Mouse (Mus musculus) neural tube, embryonic 14.5 days (tissue): ENCODE results near the gene Afdn. TPM values are rescaled to one million over a fixed set of nuclear protein-coding genes. Genes with fewer than 3 reads are reported as not detected.
"Not testable (repeated sequence)": the region's sequence is repeated elsewhere in the genome, so short reads cannot be mapped to it uniquely, and the experiment has no call there.

Source experiments
- ATAC-seq: fragments of 200-750 bp; cut with Nextera tagmentation; 2 replicates; pipeline ENCODE4 v1.8.0; 2017; ENCODE audit warnings: low read depth, mild to moderate bottlenecking, moderate TSS enrichment, moderate library complexity
- H3K27ac ChIP-seq: fragments of 300-500 bp; sonication (generic); 2 replicates; pipeline ENCODE4 v1.5.1; 2014; ENCODE audit warnings: low read depth, mild to moderate bottlenecking, control low read depth, low read length, moderate library complexity, mixed read lengths
- H3K27me3 ChIP-seq: fragments of 300-500 bp; sonication (generic); 2 replicates; pipeline ENCODE4 v1.6.1; 2014; ENCODE audit warnings: low read length; ENCODE audit not compliant: control insufficient read depth, insufficient read depth
- H3K36me3 ChIP-seq: fragments of 300-500 bp; sonication (generic); 2 replicates; pipeline ENCODE4 v1.6.1; 2014; ENCODE audit warnings: low read length, mixed read lengths; ENCODE audit not compliant: control insufficient read depth, insufficient read depth
- H3K4me1 ChIP-seq: fragments of 300-500 bp; sonication (generic); 2 replicates; pipeline ENCODE4 v1.6.1; 2014; ENCODE audit warnings: low read length; ENCODE audit not compliant: control insufficient read depth, insufficient read depth
- H3K4me2 ChIP-seq: fragments of 300-500 bp; sonication (generic); 2 replicates; pipeline ENCODE4 v1.6.1; 2014; ENCODE audit warnings: mild to moderate bottlenecking, low read depth, low read length, control low read depth
- H3K4me3 ChIP-seq: fragments of 300-500 bp; sonication (generic); 2 replicates; pipeline ENCODE4 v1.5.1; 2014; ENCODE audit warnings: low read depth, low read length, control low read depth, mixed read lengths
- H3K9ac ChIP-seq: fragments of 300-500 bp; sonication (generic); replicated peaks from 2 replicates; pipeline ENCODE4 v1.6.1; 2014; ENCODE audit warnings: low read depth, mild to moderate bottlenecking, control low read depth, low read length, mixed read lengths
- H3K9me3 ChIP-seq: fragments of 300-500 bp; sonication (generic); 2 replicates; pipeline ENCODE4 v1.6.1; 2016; ENCODE audit warnings: low read length; ENCODE audit not compliant: control insufficient read depth
- WGBS: fragments of 180-500 bp; shearing (Covaris S2); extraction: QIAGEN DNeasy Blood & Tissue Kit; methylation state at CpG from one replicate; pipeline ENCODE4 v1.1.7; 2014; 5-methylcytosine and 5-hydroxymethylcytosine counted together
- polyA plus RNA-seq: library from polyadenylated mRNA; unstranded; fragments of >200 nt; fragmentation: Nextera tagmentation; extraction: Ambion mirVana; gene quantifications from 2 replicates; pipeline ENCODE4 v1.2.1, GENCODE M21; 2014

The Afdn gene
- polyA plus RNA-seq, 1 experiment from 2014 or later = 130 TPM

DNA sequence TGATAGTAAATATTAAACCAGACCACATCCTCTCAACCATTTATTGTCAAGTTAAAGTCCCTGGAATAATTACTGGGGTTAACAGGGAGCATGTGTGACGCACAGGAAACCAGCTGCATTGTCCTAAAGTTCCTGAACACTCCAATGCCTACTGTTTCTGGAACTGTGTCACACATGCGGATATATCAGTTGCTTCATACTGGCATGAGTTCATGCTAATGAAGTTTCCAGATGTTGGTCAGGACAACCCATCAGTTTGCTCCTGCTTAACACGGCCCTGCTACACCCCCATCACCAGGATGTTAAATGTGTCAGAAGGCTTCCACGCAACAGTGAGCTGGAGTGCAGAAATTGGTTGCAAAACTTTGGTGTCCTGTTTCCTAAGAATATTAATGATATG lies 154.2 kb downstream of the Afdn start:
- Histone ChIP-seq H3K36me3 (no peaks in the 10 kb centered on the region), H3K9me3 (no peaks in the 10 kb centered on the region), H3K9ac (no peak overlapping the region), H3K27ac (no peak overlapping the region), H3K4me1 (no peaks in the 10 kb centered on the region), H3K27me3 (no peaks in the 10 kb centered on the region), H3K4me3 (no peak overlapping the region), H3K4me2 (no peak overlapping the region)
- no peak for ATAC-seq
- WGBS = 74% methylated on average over 4 of the region's 4 CpGs

DNA sequence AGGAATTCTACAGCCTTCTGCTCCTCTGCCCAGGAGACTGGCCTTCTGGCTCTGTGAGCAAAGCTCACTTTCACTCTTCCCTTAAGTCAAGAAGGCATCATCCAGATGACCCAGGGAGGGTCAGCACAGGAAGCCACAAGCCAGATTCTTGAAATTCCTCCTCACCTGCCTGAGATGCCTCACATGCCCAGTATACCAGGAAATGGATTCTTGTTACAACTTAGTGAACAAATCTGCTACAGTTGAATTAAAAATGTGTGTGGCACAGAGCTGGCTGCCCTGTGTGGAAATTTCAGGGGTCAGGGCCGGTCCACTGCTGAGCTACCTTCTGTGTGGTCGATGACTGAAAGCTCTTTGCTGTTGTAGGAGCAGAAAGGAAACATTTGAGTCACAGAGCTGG lies 160.4 kb downstream of the Afdn start:
- no peaks in the 10 kb centered on the region for H3K4me1 ChIP-seq
- no peaks in the 10 kb centered on the region for H3K27me3 ChIP-seq
- H3K9ac ChIP-seq = no peak overlapping the region
- WGBS = 80% methylated on average over 2 of the region's 2 CpGs
- H3K36me3 ChIP-seq = no peaks in the 10 kb centered on the region
- H3K4me3 ChIP-seq = no peak overlapping the region
- H3K4me2 ChIP-seq = no peak overlapping the region
- no peak overlapping the region for H3K27ac ChIP-seq
- ATAC-seq = no peak
- H3K9me3 ChIP-seq = no peaks in the 10 kb centered on the region

DNA sequence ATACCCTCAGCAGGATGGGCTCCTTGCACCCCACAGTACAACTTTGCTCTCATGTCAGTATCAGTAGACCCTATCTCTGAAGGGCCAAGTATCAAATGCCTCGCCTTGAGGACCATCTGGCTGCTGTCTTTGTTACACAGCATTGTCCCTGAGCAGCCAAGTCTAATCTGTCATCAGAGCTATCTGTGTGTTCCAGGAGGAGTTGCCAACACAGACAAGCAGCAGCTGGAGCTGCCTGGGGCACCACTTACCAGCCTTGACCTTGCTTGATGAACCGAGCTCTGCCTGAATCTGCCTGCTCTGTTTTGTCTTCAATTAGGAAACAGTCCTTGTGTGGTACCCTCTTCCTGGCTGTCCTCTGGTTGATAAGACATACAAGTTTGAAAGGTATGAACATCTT lies 163.1 kb downstream of the Afdn start:
- H3K4me3 ChIP-seq = no peak overlapping the region
- no peak; the same call in 1 of the 2 replicates for ATAC-seq

DNA sequence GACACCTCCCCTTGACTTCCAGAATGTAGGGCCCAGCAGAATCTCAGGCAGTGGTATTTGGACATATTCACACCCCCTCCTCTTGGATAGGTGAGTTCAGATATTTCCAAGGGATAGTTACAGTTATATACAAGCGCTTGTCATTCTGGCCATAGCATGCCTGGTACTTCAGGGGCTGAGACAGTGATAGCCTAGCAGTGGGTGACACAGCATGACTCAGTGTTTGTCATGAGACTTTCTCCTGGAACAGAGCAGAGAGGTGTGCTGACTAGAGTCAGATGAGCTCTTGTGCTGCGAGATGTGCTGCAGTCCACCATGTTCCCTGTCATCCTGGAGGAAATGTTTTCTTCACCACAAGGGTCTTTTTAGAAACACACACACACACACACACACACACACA lies 164.2 kb downstream of the Afdn start:
- H3K27me3 ChIP-seq = no peaks in the 10 kb centered on the region
- no peaks in the 10 kb centered on the region for H3K36me3 ChIP-seq
- ATAC-seq = no peak
- H3K4me3 ChIP-seq = no peak overlapping the region
- no peaks in the 10 kb centered on the region for H3K9me3 ChIP-seq
- H3K4me1 ChIP-seq = no peaks in the 10 kb centered on the region
- no peak overlapping the region for H3K4me2 ChIP-seq
- no peak overlapping the region for H3K27ac ChIP-seq
- 94% methylated on average over 2 of the region's 2 CpGs for WGBS
- H3K9ac ChIP-seq = no peak overlapping the region

More for the DNA sequence above, 163.1 kb downstream of the Afdn start:
- 70% methylated on average over 2 of the region's 2 CpGs for WGBS
- H3K9me3 ChIP-seq = no peaks in the 10 kb centered on the region
- no peak overlapping the region for H3K27ac ChIP-seq
- no peaks in the 10 kb centered on the region for H3K4me1 ChIP-seq
- H3K4me2 ChIP-seq = no peak overlapping the region
- H3K9ac ChIP-seq = no peak overlapping the region
- H3K27me3 ChIP-seq = no peaks in the 10 kb centered on the region
- H3K36me3 ChIP-seq = no peaks in the 10 kb centered on the region

DNA sequence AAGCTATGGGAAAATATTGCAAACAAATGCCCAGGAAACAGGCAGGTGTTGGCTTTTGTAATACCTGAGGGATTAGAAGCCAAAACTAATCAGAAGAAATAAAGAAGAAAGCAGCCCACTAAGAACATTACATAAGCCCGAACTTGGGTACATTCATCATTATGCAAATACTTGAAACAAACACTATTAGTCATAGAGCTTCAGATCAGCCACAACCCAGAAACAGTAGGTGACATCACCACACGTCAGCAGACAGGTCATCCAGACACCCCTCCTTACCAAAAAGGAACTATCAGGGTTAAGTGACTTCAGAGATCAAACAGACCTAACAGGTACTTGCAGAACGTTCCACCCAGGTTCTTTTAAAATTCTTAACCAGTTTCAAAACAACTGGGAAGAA lies 165.6 kb downstream of the Afdn start:
- Histone ChIP-seq H3K27ac (no peak overlapping the region), H3K4me3 (no peak overlapping the region), H3K4me2 (no peak overlapping the region), H3K27me3 (no peaks in the 10 kb centered on the region), H3K9me3 (no peaks in the 10 kb centered on the region), H3K4me1 (no peaks in the 10 kb centered on the region), H3K36me3 (no peaks in the 10 kb centered on the region), H3K9ac (no peak overlapping the region)
- ATAC-seq = no peak
- WGBS = 84% methylated on average over 3 of the region's 3 CpGs

DNA sequence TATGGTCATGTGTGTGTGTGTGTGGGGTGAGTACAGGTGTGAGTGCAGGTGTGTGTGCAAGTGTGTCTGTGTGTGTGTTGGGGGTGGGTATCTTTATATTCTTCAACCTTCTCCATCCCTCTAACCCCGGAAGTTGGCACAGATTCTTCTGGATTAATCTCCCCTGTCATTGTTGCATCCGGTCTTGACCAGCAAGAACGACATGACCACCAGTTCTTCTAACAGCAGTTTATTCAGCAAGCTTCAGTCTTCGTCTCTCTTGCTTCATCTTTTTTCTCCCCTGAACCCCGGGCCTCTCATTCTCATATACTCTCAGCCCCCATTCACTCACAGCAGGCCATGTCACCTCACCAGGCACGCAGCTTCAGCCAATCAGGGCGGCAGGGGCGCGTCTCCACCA lies 170.1 kb downstream of the Afdn start:
- Histone ChIP-seq H3K4me1 (no peaks in the 10 kb centered on the region), H3K9ac (no peak overlapping the region), H3K4me3 (no peak overlapping the region), H3K36me3 (no peaks in the 10 kb centered on the region), H3K27ac (no peak overlapping the region), H3K9me3 (no peaks in the 10 kb centered on the region), H3K27me3 (no peaks in the 10 kb centered on the region), H3K4me2 (no peak overlapping the region)
- WGBS = 88% methylated on average over 9 of the region's 9 CpGs
- ATAC-seq = no peak

DNA sequence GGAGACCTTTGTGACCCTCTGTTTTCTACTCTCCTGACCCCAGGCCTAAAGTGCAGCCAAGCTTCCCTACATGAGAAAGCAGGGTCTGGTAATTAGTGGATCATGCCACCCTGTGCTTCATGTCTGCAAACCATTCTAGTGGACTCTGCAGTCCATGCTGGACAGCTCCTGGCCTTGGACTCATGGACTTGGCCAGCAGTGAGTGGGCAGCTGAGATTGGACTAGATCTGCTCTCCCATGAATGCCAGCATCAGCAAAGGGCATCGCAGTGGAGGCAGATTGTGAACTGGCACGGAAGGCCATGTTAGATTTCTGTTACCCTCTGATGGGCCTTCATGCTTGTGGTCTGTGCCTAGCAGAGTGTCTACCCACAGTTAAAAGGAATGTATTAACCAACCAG lies 175.0 kb downstream of the Afdn start:
- H3K27ac ChIP-seq, H3K4me1 ChIP-seq, H3K27me3 ChIP-seq, H3K9ac ChIP-seq, H3K9me3 ChIP-seq, H3K4me3 ChIP-seq, H3K4me2 ChIP-seq, H3K36me3 ChIP-seq, ATAC-seq: not testable (repeated sequence)
- WGBS = 100% methylated on average over 2 of the region's 2 CpGs

DNA sequence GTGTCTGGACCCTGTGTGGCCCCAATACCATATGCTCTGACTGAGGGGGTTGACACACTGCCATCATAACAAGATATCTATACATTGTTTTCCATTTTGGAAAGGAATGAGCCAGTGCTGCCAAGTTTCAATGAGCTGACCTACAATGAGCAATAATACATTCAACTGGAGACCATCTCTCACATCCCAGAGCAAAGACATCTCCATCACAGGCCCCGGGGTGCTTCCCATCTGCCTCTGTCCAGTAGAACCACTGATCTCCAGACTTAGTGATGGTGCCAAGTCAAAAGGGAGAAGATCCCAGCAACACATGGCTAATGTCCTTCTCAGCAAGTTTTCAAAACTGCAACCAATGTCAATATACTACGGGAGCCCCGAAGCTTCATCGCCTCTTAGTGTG lies 177.4 kb downstream of the Afdn start:
- H3K27me3 ChIP-seq = no peaks in the 10 kb centered on the region
- H3K9ac ChIP-seq = no peak overlapping the region
- no peak overlapping the region for H3K4me3 ChIP-seq
- H3K4me2 ChIP-seq = no peak overlapping the region
- no peaks in the 10 kb centered on the region for H3K4me1 ChIP-seq
- 97% methylated on average over 4 of the region's 4 CpGs for WGBS
- no peaks in the 10 kb centered on the region for H3K9me3 ChIP-seq
- H3K36me3 ChIP-seq = no peaks in the 10 kb centered on the region
- no peak overlapping the region for H3K27ac ChIP-seq
- no peak for ATAC-seq

DNA sequence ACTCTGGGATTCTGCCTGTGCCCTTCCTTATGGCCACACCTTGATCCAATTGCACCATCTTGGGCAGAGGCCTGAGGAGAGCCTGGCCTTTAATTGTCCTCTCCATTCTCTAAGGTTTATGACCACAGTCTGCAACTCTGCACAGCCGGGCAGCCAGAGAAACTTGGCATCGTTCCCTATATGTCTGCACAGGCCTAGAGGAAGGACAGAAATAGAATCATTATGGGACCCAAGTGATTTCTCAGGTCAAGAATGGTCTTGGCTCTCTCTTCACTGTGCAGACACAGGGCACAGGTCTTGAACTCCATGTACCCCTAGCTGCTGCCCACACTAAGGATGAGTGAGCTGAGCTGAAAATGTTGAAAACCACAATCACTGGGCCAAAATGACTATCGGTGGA lies 178.3 kb downstream of the Afdn start:
- no peak overlapping the region for H3K4me3 ChIP-seq
- no peaks in the 10 kb centered on the region for H3K4me1 ChIP-seq
- H3K27ac ChIP-seq = no peak overlapping the region
- ATAC-seq = peak; percentile 49; the same call in 1 of the 2 replicates
- no peaks in the 10 kb centered on the region for H3K36me3 ChIP-seq
- no peak overlapping the region for H3K9ac ChIP-seq
- no peak overlapping the region for H3K4me2 ChIP-seq
- no peaks in the 10 kb centered on the region for H3K27me3 ChIP-seq
- no peaks in the 10 kb centered on the region for H3K9me3 ChIP-seq
- WGBS = 64% methylated on average over 3 of the region's 3 CpGs

DNA sequence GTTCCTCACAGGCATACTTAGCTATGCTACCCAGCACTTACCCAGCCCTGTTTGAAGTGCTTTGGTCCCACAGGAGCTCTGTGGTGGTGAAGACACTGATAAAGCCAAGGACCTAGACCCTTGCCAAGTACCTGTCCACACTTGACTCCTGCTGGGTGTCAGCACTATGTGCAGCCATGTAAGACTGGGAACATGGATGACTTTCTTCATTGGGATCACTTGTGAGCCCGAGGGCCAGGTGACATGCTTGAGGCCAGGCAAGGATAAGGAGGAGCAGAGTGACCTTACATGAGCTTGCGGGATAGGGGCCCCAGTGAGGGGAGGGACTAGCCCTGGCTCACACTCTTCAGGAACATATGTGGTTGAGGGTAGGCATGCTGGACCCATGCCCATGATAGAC lies 178.9 kb downstream of the Afdn start:
- 95% methylated on average over 2 of the region's 2 CpGs for WGBS
- not testable (repeated sequence) for H3K27ac ChIP-seq, H3K4me3 ChIP-seq, H3K27me3 ChIP-seq, H3K4me2 ChIP-seq, H3K9ac ChIP-seq, H3K9me3 ChIP-seq, ATAC-seq, H3K36me3 ChIP-seq, H3K4me1 ChIP-seq
